Mouse (Mus musculus): ENCODE data around the gene H2-Ke6. TPM values are rescaled to one million over a fixed set of nuclear protein-coding genes. Genes with fewer than 3 reads are reported as not detected.
"Not testable (repeated sequence)": the region's sequence is repeated elsewhere in the genome, so short reads cannot be mapped to it uniquely, and the experiment has no call there.

H2-Ke6 gene
- polyA plus RNA-seq, 1 experiment from 2014 or later, result 74.3 TPM

DNA sequence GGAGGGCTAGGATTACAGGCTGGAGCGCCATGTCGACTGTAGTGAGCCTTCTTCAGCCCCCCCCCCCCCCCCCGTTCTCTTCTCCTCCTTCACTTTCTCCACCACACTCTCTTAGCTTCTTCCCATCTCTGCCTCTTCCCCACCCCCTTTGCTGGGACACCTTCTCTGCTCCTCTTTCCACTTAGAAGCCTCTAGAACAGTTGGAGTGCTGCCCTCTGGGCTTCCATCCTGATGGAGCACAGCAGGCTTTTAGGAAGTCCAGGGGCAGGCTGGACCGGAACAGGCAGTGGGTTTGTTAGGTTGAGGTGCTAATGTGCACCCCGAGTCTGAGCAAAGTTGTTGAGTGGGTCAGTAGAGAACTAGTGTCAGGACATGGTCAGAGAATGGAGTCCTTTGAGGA lies 17.7 kb downstream of the H2-Ke6 start:
- H3K4me1 ChIP-seq, result no peaks in the 10 kb centered on the region
- 89% methylated on average over 5 of the region's 5 CpGs for WGBS
- H3K27ac ChIP-seq (replicated peaks), result no peak overlapping the region
- ATAC-seq (replicated peaks), result no peak
- H3K36me3 ChIP-seq, result no peaks in the 10 kb centered on the region
- no peaks in the 10 kb centered on the region for H3K27me3 ChIP-seq
- H3K4me3 ChIP-seq, result no peak overlapping the region
- H3K9me3 ChIP-seq, result no peaks in the 10 kb centered on the region
- no peak overlapping the region for H3K9ac ChIP-seq (replicated peaks)
- no peak overlapping the region for H3K4me2 ChIP-seq (replicated peaks)

GRCm38 (mm10) chr17:34006570-34006969 lies 21.3 kb downstream of the H2-Ke6 start:
- Histone ChIP-seq H3K9me3 (no peaks in the 10 kb centered on the region), H3K27me3 (peaks cover 2% of the 10 kb centered on the region; the same call in 1 of the 2 replicates), H3K4me3 (no peak overlapping the region), H3K4me2 (replicated peaks) (no peak overlapping the region), H3K4me1 (no peaks in the 10 kb centered on the region), H3K9ac (replicated peaks) (no peak overlapping the region), H3K27ac (replicated peaks) (no peak overlapping the region), H3K36me3 (no peaks in the 10 kb centered on the region)
- 55% methylated on average over 2 of the region's 2 CpGs for WGBS
- ATAC-seq (replicated peaks), result no peak

DNA sequence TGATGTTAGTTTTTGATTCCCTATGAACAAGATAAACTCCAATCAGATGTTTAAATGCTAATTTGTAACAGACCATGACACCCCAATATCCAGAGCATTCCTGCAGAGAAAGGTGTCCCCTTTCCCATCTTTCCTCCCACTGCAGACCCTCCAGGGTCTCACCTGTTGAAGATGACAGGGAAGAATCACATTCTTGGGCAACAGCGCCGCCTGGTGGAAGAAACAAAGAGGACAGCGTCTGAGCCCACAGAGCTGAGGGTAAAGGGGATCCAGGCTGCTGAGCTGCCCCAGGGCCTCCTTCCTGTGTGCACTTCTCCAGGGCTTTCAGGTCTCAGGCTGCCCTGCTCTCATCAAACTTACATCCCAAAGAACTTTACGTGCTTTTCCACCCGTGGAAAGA lies 24.4 kb downstream of the H2-Ke6 start:
- H3K27ac ChIP-seq (replicated peaks), result no peak overlapping the region
- no peak for ATAC-seq (replicated peaks)
- no peak overlapping the region for H3K9ac ChIP-seq (replicated peaks)
- H3K36me3 ChIP-seq, result no peaks in the 10 kb centered on the region
- peaks cover 24% of the 10 kb centered on the region for H3K27me3 ChIP-seq
- no peaks in the 10 kb centered on the region for H3K9me3 ChIP-seq
- peaks cover 15% of the 10 kb centered on the region for H3K4me1 ChIP-seq
- H3K4me2 ChIP-seq (replicated peaks), result no peak overlapping the region
- WGBS, result 4% methylated on average over 5 of the region's 5 CpGs
- no peak overlapping the region for H3K4me3 ChIP-seq

DNA sequence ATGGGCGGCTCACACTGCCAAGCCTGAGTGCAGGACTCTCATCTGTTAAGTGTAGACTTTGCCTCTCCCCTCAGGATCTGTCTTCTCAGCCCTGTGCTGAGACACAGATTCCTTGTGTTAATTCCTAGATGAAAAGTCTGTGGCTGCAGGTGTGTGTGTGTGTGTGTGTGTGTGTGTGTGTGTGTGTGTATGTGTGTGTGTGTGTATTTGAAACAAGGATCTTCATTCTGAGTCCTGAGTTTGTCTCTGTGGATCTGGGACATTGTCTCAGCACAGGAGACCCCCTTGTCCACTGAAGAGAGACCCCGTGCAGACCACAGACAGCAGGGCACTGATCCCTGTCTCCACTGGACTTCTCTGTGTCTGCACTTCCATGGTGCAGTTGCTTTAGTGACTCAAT lies 27.1 kb downstream of the H2-Ke6 start:
- Histone ChIP-seq H3K27me3 (peaks cover 24% of the 10 kb centered on the region), H3K4me1 (peaks cover 15% of the 10 kb centered on the region), H3K4me2 (replicated peaks) (peak overlapping the region; percentile 75; the same call in 1 of the 2 replicates)
- not testable (repeated sequence) for H3K9me3 ChIP-seq; H3K4me3 ChIP-seq; H3K27ac ChIP-seq (replicated peaks); H3K36me3 ChIP-seq; H3K9ac ChIP-seq (replicated peaks); ATAC-seq (replicated peaks)
- 56% methylated on average over 2 of the region's 2 CpGs for WGBS

DNA sequence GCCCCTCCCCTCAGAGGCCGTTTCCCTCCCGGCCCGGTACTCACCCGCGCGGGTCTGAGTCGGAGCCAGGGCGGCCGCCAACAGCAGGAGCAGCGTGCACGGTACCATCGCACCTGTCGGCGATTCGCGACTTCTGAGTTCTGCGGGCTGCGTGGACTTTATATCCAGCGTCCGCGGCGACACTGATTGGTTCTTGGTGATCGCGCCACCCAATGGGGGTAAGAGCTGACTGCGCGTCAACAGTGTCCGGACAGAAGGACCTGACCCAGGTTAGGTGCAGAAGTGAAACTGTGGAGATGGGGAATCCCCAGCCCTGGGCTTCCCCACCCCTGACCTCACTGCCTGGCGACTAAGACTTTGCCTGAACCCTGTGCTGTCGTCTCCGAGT lies 27.7 kb downstream of the H2-Ke6 start, which contains the start of gene H2-K1:
Gene H2-K1 (minus strand): TSS at position 198 of the 388 bp plus-strand sequence.
- peaks cover 24% of the 10 kb centered on the region for H3K27me3 ChIP-seq
- H3K4me3 ChIP-seq, result peak within 1 kb of the TSS; percentile 45
- H3K4me1 ChIP-seq, result peaks cover 15% of the 10 kb centered on the region
- peak; percentile 63; the same call in 1 of the 2 replicates for ATAC-seq (replicated peaks)
- no peaks in the 10 kb centered on the region for H3K36me3 ChIP-seq
- no peak within 1 kb of the TSS for H3K27ac ChIP-seq (replicated peaks)
- peak within 1 kb of the TSS; percentile 47 for H3K9ac ChIP-seq (replicated peaks)
- under 1% methylated on average over 30 of the region's 30 CpGs for WGBS
- no peaks in the 10 kb centered on the region for H3K9me3 ChIP-seq
- H3K4me2 ChIP-seq (replicated peaks), result peak within 1 kb of the TSS; percentile 75

DNA sequence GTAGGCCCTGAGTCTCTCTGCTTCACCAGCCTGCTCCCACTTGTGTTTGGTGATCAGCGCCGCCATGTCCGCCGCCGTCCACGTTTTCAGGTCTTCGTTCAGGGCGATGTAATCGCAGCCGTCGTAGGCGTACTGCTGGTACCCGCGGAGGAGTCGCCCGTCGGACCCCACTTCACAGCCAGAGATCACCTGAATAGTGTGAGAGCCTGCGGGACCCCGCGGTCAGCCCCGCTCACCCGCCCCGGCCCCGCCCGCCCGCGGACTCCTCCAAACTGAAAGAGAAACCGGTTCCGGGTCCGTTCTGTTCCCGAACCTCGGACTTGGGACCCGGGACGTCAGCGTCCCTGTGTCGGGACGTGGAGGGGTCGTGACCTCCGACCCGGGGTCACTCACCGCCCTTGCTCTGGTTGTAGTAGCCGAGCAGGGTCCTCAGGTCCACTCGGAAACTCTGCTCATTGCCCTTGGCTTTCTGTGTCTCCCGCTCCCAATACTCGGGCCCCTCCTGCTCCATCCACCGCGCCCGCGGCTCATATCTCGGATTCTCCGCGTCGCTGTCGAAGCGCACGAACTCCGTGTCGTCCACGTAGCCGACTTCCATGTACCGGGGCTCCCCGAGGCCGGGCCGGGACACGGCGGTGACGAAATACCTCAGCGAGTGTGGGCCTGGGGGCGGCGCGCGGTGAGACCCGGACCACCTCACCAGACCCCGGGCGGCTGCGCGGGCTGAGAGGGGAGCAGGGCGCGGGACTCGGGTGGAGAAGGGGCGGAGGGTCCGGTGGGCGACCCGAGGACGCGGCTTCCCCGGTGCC lies 28.3 kb downstream of the H2-Ke6 start:
- 2% methylated on average over 87 of the region's 87 CpGs for WGBS

DNA sequence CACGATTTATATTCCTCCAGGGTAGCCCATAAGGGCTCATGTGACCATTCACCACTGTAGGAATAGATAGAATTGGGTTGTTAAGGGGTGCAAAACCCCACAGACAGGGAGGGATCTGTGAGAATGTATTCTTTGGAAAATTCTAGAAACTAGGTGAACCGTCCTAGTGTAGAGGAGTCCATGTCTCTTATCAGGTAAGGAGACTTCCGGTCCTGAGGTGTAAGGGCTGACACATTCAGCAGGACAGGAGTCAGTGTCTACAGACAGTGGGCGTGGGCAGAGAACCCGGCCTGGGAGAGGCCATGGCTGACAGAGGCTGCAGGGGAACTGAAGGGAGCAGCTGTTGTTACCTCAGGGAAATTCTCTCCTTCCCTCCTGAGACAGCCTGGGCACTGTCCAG lies 29.2 kb downstream of the H2-Ke6 start:
- Histone ChIP-seq H3K4me1 (peaks cover 15% of the 10 kb centered on the region), H3K27me3 (peaks cover 24% of the 10 kb centered on the region)
- H3K36me3 ChIP-seq; H3K27ac ChIP-seq (replicated peaks); H3K9me3 ChIP-seq; H3K9ac ChIP-seq (replicated peaks); H3K4me2 ChIP-seq (replicated peaks); H3K4me3 ChIP-seq; ATAC-seq (replicated peaks): not testable (repeated sequence)
- 66% methylated on average over 5 of the region's 5 CpGs for WGBS

More for the DNA sequence above, 28.3 kb downstream of the H2-Ke6 start:
- Histone ChIP-seq H3K4me3 (peak overlapping the region; percentile 45), H3K27me3 (peaks cover 24% of the 10 kb centered on the region), H3K27ac (replicated peaks) (no peak overlapping the region), H3K36me3 (no peaks in the 10 kb centered on the region), H3K4me1 (peaks cover 15% of the 10 kb centered on the region), H3K9ac (replicated peaks) (peak overlapping the region; percentile 47), H3K9me3 (no peaks in the 10 kb centered on the region), H3K4me2 (replicated peaks) (peak overlapping the region; percentile 75)
- no peak for ATAC-seq (replicated peaks)

GRCm38 (mm10) chr17:33997025-33997424 lies 30.8 kb downstream of the H2-Ke6 start:
- H3K4me2 ChIP-seq (replicated peaks); H3K36me3 ChIP-seq; H3K4me3 ChIP-seq; H3K27ac ChIP-seq (replicated peaks); H3K9ac ChIP-seq (replicated peaks); H3K9me3 ChIP-seq; ATAC-seq (replicated peaks): not testable (repeated sequence)
- Histone ChIP-seq H3K27me3 (peaks cover 24% of the 10 kb centered on the region), H3K4me1 (peaks cover 15% of the 10 kb centered on the region)
- 96% methylated on average over 2 of the region's 2 CpGs for WGBS

DNA sequence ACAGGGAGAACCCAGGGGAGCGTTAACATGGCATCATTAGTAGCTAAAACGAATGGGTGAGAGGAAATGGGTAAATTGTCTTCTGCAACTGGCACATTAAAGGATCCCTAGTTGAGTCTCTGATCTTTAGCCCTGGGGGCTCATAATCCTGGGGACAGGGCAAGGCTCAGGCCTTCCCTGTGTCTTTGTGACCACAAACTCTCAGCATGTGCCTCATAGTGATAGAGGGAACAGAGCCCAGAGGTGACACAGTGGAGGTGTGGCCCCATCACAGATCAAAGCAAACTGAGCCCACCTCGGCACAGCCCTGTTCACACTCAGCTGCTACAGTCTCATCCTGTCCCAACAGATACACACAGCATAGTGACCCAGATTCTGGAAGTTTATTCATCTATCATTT lies 32.2 kb downstream of the H2-Ke6 start:
- H3K9ac ChIP-seq (replicated peaks), result no peak overlapping the region
- no peaks in the 10 kb centered on the region for H3K36me3 ChIP-seq
- H3K27me3 ChIP-seq, result peaks cover 19% of the 10 kb centered on the region
- no peak overlapping the region for H3K27ac ChIP-seq (replicated peaks)
- H3K9me3 ChIP-seq, result no peaks in the 10 kb centered on the region
- ATAC-seq (replicated peaks), result no peak
- no peak overlapping the region for H3K4me3 ChIP-seq
- H3K4me1 ChIP-seq, result peaks cover 15% of the 10 kb centered on the region
- H3K4me2 ChIP-seq (replicated peaks), result no peak overlapping the region
- 72% methylated on average over 3 of the region's 3 CpGs for WGBS

- 90% methylated on average over 8 of the region's 8 CpGs for WGBS
Observed at GRCm38 (mm10) chr17:33994959-33995358, 32.9 kb downstream of the H2-Ke6 start.

GRCm38 (mm10) chr17:33991788-33992664 lies 35.8 kb downstream of the H2-Ke6 start:
- Histone ChIP-seq H3K4me2 (replicated peaks) (no peak overlapping the region), H3K27me3 (no peaks in the 10 kb centered on the region), H3K9ac (replicated peaks) (no peak overlapping the region), H3K4me3 (no peak overlapping the region), H3K4me1 (no peaks in the 10 kb centered on the region; the same call in 1 of the 2 replicates), H3K36me3 (no peaks in the 10 kb centered on the region), H3K9me3 (no peaks in the 10 kb centered on the region), H3K27ac (replicated peaks) (no peak overlapping the region)
- ATAC-seq (replicated peaks), result 0 out of 2 replicates have a peak, but pooled peaks have one; percentile 35
- WGBS, result 36% methylated on average over 10 of the region's 10 CpGs

More at GRCm38 (mm10) chr17:33994959-33995358, 32.9 kb downstream of the H2-Ke6 start:
- H3K27ac ChIP-seq (replicated peaks), result no peak overlapping the region
- no peak overlapping the region for H3K4me2 ChIP-seq (replicated peaks)
- no peaks in the 10 kb centered on the region for H3K36me3 ChIP-seq
- H3K9me3 ChIP-seq, result no peaks in the 10 kb centered on the region
- no peak overlapping the region for H3K9ac ChIP-seq (replicated peaks)
- H3K27me3 ChIP-seq, result peaks cover 12% of the 10 kb centered on the region
- peaks cover 9% of the 10 kb centered on the region for H3K4me1 ChIP-seq
- no peak for ATAC-seq (replicated peaks)
- H3K4me3 ChIP-seq, result no peak overlapping the region

DNA sequence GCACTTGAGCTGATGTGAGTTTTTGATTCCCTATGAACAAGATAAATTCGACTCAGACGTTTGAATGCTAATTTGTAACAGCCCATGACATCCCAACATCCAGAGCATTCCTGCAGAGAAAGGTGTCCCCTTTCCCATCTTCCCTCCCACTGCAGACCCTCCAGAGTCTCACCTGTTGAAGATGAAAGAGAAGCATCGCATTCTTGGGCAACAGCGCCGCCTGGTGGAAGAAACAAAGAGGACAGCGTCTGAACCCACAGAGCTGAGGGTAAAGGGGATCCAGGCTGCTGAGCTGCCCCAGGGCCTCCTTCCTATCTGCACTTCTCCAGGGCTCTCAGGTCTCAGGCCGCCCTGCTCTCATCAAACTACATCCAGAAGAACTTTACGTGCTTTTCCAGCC lies 45.7 kb downstream of the H2-Ke6 start:
- H3K4me3 ChIP-seq, result peak overlapping the region; percentile 59
- H3K27ac ChIP-seq (replicated peaks), result peak overlapping the region; percentile 97
- not testable (repeated sequence) for H3K9me3 ChIP-seq; H3K36me3 ChIP-seq; ATAC-seq (replicated peaks); H3K9ac ChIP-seq (replicated peaks)
- WGBS, result 14% methylated on average over 8 of the region's 8 CpGs
- peaks cover 33% of the 10 kb centered on the region for H3K27me3 ChIP-seq
- peaks cover 20% of the 10 kb centered on the region for H3K4me1 ChIP-seq
- H3K4me2 ChIP-seq (replicated peaks), result peak overlapping the region; percentile 54

Data from forebrain, embryonic 15.5 days (tissue).